Mouse (Mus musculus): ENCODE results near the gene Nedd9.
"Not testable (repeated sequence)": the region's sequence is repeated elsewhere in the genome, so short reads cannot be mapped to it uniquely, and the experiment has no call there.

Gene Nedd9

DNA sequence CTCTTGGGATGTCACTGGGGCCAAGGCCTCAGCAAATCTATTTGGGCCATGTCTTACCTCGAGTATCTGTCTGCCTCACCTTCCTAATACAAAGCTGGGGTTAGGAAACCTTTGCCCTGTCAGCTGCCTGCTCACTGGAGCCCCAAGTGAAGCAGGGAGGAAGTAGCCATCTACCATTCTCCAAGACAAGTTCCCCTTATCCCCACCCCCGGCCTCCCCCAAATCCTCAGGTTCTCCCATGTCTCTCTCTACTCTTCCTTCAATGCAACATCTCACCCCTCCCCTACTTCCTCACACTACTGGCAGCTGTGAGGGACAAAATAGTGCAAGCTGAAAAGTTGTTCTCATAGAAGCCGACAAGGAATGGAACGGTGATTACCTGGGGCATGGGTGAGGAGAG lies 161.0 kb downstream of the Nedd9 start:
- CTCF ChIA-PET, result interaction anchor here (0.6 to 1.2 kb wide), 2 partner anchors 14 to 19 kb away, joined by 3 read pairs; no protein-coding TSS in a partner anchor

GRCm38 (mm10) chr13:41325346-41325745 lies 161.8 kb downstream of the Nedd9 start:
- CTCF ChIA-PET, result no interaction called here

- CTCF ChIA-PET, result no interaction called here
Observed at GRCm38 (mm10) chr13:41324631-41325030, 162.5 kb downstream of the Nedd9 start.

- CTCF ChIA-PET, result interaction anchor here (0.7 kb wide), 1 partner anchor 84 kb away, joined by 6 read pairs; no protein-coding TSS in a partner anchor
Observed at GRCm38 (mm10) chr13:41321433-41321832, 165.7 kb downstream of the Nedd9 start.

- CTCF ChIA-PET, result no interaction called here
Observed at GRCm38 (mm10) chr13:41320749-41321148, 166.4 kb downstream of the Nedd9 start.

DNA sequence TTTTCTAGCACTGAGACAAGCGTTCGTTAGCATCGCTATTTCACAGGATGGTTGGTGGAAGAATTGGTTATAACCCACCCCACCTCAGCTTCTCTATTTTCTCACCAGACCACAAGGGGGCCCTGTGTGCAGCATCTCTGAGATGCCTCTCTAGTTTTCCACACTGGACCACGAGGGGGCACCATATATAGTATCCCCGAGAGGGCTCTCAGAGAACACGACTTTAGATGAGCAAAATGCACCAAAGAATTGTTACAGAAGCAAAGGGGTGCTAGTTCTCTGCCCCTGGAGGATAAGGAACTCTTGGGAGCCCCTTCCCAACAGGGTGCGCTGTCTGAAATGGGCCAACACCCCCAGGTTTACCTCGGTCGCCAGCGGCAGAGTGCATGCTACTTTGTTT lies 184.4 kb downstream of the Nedd9 start:
- CTCF ChIA-PET, result interaction anchor here (0.6 to 1.7 kb wide), 4 partner anchors 12 to 270 kb away, joined by 3 to 14 read pairs (median 4); no protein-coding TSS in a partner anchor

DNA sequence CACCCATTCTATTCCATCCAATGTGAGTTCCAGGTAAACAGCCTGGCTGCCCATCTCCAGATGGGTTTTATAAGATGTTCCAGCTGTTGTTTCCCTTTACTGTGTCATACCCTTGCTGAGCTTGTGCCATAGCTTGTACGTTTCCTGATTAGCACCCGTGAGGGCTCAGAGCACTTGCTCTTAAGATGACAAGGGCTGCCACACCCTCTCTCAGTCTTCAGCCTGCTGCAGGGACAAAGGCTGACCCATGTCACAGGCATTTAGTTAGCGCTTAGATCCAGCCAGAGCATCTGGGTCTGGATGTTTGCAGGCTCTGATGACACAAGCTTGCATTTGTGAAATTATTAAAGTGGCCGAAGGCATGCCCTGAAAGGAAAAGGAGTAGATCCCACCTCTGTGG lies 187.1 kb downstream of the Nedd9 start:
- CTCF ChIA-PET, result interaction anchor here (0.5 to 1.2 kb wide), 2 partner anchors 32 to 273 kb away, joined by 3 to 8 read pairs; no protein-coding TSS in a partner anchor

DNA sequence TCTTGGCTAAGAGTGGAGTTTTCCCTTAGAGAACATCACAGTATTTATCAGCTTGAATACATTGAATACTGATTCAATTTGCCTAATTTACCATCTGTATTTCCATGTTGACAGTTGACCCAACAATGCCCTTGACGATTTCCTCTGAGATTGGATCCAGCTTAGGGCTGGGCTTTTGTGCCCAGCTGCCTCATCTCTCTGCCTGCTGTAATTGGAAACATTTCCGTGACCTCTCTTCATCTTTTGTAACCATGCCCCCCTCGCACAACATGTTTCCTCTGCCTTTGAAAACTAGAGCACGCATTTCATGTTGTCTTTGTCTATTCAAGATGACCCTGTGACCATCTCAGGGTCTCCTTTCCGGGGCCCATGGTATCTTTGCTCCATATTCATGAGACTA lies 188.2 kb downstream of the Nedd9 start:
- CTCF ChIA-PET, result no interaction called here

DNA sequence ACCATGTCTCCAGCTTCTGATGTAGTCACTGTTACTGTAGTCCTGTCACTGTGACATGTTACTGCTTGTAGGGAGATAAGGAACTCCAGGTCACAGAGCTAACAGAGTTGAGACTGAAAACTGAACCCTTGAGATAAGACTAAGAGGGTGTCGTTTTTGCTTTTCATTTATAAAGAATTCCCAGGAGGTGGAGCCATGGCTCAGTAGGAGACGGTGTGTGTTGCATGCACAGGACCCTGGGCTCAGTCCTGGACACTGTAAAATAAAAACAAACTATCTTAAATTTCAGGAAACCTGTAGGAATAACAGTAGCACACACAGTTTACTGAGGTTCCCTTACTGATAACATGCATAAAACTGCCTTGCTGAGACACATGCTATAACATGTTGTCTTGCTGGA lies 188.6 kb downstream of the Nedd9 start:
- CTCF ChIA-PET, result no interaction called here

DNA sequence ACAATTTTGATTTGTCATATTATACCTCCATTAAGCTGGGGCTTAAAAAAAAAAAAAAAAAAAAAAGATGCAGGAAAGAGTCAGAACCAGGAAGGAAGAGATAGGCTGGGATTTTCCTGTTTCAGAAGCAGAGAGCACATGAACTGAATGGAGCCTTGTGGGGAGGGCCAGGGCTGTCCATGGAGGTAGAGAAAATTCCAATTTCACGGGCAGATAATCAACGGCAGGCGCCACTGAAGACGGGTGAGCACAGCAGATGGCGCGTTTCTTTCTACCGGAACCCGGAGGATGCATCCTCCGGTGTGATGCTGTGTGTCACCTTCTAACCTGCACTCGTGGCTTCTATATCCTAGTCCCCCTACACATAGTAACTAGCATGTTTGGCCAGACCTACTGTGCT lies 190.8 kb downstream of the Nedd9 start:
- CTCF ChIA-PET, result interaction anchor here (0.6 kb wide), 3 partner anchors 19 to 628 kb away, joined by 3 to 6 read pairs (median 3); no protein-coding TSS in a partner anchor

GRCm38 (mm10) chr13:41295886-41296285 lies 191.3 kb downstream of the Nedd9 start:
- CTCF ChIA-PET, result interaction anchor here (0.6 kb wide), 4 partner anchors 20 to 629 kb away, joined by 3 to 6 read pairs (median 4); no protein-coding TSS in a partner anchor

GRCm38 (mm10) chr13:41293595-41293994 lies 193.6 kb downstream of the Nedd9 start:
- CTCF ChIA-PET, result no interaction called here

DNA sequence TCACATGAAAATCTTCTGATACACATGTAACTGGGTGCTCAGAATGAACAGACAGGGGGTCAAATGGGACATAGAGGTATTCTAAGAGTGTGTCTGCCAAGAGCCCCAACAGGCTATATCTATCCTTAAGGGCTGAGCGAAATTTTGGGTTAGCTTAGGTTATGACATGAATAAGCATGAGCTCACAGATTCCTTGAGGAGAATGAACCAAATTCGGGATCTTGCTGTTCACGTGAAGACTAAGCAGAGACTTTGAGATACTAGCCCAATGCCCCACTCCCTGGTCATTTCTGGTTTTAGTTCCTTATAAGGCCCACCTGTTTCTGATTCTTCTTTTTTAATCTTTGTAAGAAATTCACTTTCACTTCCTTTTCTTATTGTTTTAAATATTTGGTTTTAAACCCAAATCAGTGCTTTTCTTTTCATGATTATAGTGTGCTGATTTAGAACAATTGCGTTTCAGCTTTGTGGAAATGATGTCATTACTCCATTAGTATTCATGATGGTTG lies 195.6 kb downstream of the Nedd9 start:
- CTCF ChIA-PET, result interaction anchor here (1.0 kb wide), 1 partner anchor 12 kb away, joined by 3 read pairs; no protein-coding TSS in a partner anchor

GRCm38 (mm10) chr13:41286285-41286684 lies 200.9 kb downstream of the Nedd9 start:
- CTCF ChIA-PET, result no interaction called here

GRCm38 (mm10) chr13:41285448-41285847 lies 201.7 kb downstream of the Nedd9 start:
- CTCF ChIA-PET, result interaction anchor here (0.6 kb wide), 1 partner anchor 79 kb away, joined by 3 read pairs; no protein-coding TSS in a partner anchor

DNA sequence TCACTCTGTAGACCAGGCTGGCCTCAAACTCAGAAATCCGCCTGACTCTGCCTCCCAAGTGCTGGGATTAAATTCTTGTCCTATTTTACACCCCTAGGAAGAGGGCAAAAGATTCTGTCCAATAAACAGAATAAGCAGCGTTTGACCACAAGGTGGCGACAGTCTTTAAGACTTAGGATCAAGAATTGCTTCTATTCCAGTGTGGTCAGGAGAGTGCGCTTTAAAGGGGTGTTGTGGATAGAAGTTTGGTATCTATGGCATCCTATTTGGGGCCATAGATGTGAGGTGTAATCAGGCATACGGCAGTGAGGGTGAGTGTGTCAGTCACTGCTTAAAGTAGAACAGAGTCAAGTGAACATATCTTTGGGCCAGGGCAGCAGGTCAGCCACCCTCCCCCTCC lies 203.9 kb downstream of the Nedd9 start:
- CTCF ChIA-PET, result no interaction called here

GRCm38 (mm10) chr13:41280696-41281095 lies 206.5 kb downstream of the Nedd9 start:
- CTCF ChIA-PET, result interaction anchor here (0.5 to 1.0 kb wide), 4 partner anchors 9 to 363 kb away, joined by 3 to 4 read pairs (median 3); no protein-coding TSS in a partner anchor

- CTCF ChIA-PET, result no interaction called here
Observed at GRCm38 (mm10) chr13:41273927-41274650, 213.1 kb downstream of the Nedd9 start, which contains the start of gene Gm17364. TSS of gene Gm17364 (minus strand) at chr13:41273977.

DNA sequence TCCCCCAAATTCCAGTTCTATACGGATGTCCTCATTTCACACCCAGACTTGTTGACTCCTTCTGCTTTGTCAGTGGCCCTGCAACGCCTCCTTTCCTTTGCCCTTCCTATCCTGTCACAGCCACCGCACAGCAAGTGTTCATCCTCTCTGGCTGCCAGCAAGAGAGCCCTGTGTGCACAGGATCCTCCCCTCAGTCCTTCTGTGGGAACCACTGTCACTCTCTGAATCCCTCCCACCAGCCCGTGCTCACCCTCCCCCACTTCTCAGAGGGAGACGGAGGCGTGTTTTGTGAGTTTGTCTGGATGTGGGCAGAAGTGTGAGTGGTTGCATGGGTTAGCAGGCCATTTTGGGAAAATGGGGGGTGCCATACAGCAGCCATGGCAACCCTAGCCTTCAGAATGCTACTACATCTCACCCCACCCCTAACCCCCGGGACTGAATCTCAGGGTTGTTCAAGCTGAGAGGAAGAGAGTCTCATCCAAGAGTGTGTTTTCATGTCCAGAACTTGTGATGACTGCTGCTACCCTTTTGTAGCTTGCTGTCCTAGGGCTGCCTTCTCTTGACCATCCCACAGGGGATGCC lies 219.2 kb downstream of the Nedd9 start:
- CTCF ChIA-PET, result no interaction called here

DNA sequence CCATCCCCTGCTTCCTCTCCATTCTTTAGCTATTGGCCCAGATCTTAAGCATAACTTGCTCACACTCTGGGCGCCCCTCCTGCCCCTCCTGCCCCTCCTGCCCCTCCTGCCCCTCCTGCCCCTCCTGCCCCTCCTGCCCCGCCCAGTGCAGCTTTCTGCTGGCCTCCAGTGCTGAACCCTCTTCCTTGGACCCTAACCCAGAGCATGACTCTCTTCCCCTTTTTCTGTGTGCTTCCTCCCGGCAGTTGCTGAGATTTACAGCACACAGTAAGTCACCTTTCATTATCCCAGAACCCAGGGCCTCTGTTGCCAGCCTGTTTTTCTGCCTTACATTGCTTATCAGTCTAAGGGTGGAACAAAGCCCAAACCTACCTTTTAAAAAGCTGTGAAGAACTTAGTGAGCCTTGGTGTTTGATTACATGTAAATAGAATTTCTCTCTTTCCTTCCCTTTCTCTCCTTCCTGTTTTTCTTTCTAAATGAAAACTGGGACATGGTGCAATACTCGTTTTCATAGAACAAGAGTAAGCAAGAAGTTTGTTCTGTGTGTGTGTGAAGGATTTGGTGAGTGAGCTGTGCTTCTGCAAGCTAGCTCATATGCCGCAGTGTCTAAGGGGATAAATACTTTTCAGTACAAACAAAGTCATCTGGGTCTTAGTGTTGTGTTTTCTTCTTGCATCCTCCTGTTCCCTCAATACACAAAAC lies 223.7 kb downstream of the Nedd9 start:
- CTCF ChIA-PET, result interaction anchor here (0.6 kb wide), 1 partner anchor 12 kb away, joined by 4 read pairs; no protein-coding TSS in a partner anchor

GRCm38 (mm10) chr13:41261617-41262016 lies 225.5 kb downstream of the Nedd9 start:
- CTCF ChIA-PET, result not testable (repeated sequence)
